ENCODE assay signal across 10 mouse cellular contexts in the genomic region with DNA sequence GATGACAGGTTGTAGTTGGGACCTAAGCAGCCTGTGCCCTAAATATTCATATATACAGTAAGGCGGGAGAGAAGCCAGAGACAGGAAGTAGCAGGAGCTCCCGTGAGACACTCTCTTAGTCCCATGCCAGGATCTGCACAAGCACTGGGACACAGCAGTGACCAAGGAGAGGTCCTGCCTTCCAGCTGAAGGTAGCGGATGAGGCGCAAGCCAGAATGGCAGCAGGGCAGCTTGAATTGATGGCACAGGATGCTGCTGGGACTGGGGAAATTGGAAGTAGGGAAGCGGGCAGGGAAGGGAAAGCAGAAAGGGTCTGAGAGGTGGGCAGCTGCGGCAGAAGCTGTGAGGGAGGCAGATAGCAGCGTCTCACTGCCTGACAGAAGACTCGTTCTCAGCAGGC.
DNase-seq lines count a peak whose midpoint lies in the region; ATAC-seq and TF ChIP-seq lines count a peak whose summit lies in the region.
"Had no signal": no experiment of that assay in that cellular context is flagged by ENCODE, and none has a peak within 500 bp of the region (broad histone marks: within the 10 kb centered on the region; RNA-seq: fewer than 3 reads in every experiment).

No protein-coding gene starts in this region.

- no peak overlapping the region for H3K4me3 ChIP-seq in heart, postnatal 0 days (ENCODE audit: low read depth, low read length)
- no peak overlapping the region for H3K4me3 ChIP-seq in hindbrain, embryonic 12.5 days
- H3K4me3 ChIP-seq in macrophage (ENCODE audit: inconsistent target): peak overlapping the region; percentile 33
- H3K4me3 ChIP-seq: liver, embryonic 15.5 days had no signal

- TF ChIP-seq EP300 in heart, postnatal 0 days (IDR thresholded peaks at IDR 0.05; ENCODE audit: low read depth): no peak

- H3K9ac ChIP-seq in heart, postnatal 0 days (replicated peaks; ENCODE audit: low read depth, low read length): no peak overlapping the region
- 0 out of 2 replicates have a peak overlapping the region, but pooled peaks have one; percentile 5 for H3K9ac ChIP-seq in hindbrain, embryonic 12.5 days
- H3K9ac ChIP-seq: liver, embryonic 15.5 days had no signal

- H3K4me1 ChIP-seq in heart, postnatal 0 days (ENCODE audit: control insufficient read depth, insufficient read depth): peaks cover 31% of the 10 kb centered on the region
- H3K4me1 ChIP-seq in hindbrain, embryonic 12.5 days: peaks cover 39% of the 10 kb centered on the region

- ATAC-seq in heart, postnatal 0 days (ENCODE audit: insufficient read depth, low read depth): no peak
- ATAC-seq in common myeloid progenitor, adult 5-6 weeks (replicated peaks; ENCODE audit: low read depth, poor library complexity, severe bottlenecking): peak; percentile 13; the same call in 1 of the 2 replicates
- no peak for ATAC-seq in hindbrain, embryonic 12.5 days (ENCODE audit: low FRiP score)

- intact Hi-C loops in heart, postnatal 25 days (cut with DNase I): loop anchor here (5.0 kb wide), 2 partner anchors 78 to 278 kb away; no protein-coding TSS in a partner anchor

- no peak for TF ChIP-seq CTCF in heart, postnatal 0 days (IDR thresholded peaks at IDR 0.05; ENCODE audit: low read depth)

- H3K27me3 ChIP-seq in heart, postnatal 0 days (ENCODE audit: control insufficient read depth, insufficient read depth, low read length): no peaks in the 10 kb centered on the region
- no peaks in the 10 kb centered on the region for H3K27me3 ChIP-seq in hindbrain, embryonic 12.5 days
- H3K27me3 ChIP-seq: liver, embryonic 15.5 days had no signal

- peak overlapping the region; percentile 23; the same call in 1 of the 2 replicates for H3K4me2 ChIP-seq in heart, postnatal 0 days (ENCODE audit: low read depth, low read length)
- H3K4me2 ChIP-seq in hindbrain, embryonic 12.5 days (replicated peaks): no peak overlapping the region
- H3K4me2 ChIP-seq: liver, embryonic 15.5 days had no signal

- H3K9me3 ChIP-seq in heart, postnatal 0 days (replicated peaks; ENCODE audit: control insufficient read depth, low read length): no peaks in the 10 kb centered on the region
- H3K9me3 ChIP-seq in hindbrain, embryonic 12.5 days (replicated peaks): no peaks in the 10 kb centered on the region
- H3K9me3 ChIP-seq: liver, embryonic 15.5 days had no signal

- no peaks in the 10 kb centered on the region for H3K36me3 ChIP-seq in heart, postnatal 0 days (replicated peaks; ENCODE audit: control insufficient read depth, insufficient read depth, low read length)
- no peaks in the 10 kb centered on the region for H3K36me3 ChIP-seq in hindbrain, embryonic 12.5 days
- H3K36me3 ChIP-seq in macrophage (ENCODE audit: inconsistent target): no peaks in the 10 kb centered on the region
- H3K36me3 ChIP-seq: liver, embryonic 15.5 days had no signal

- DNase-seq in heart, postnatal 0 days (ENCODE audit: low spot score): no peak
- DNase-seq in heart, postnatal 25 days (ENCODE audit: low spot score): no peak
- DNase-seq in spleen, adult 12 weeks (ENCODE audit: low spot score): no peak
- DNase-seq in adrenal gland, adult 2 months: no peak
- no peak for DNase-seq in frontal cortex, postnatal 10 days (ENCODE audit: low spot score in 2 of 2)
- DNase-seq: gastrocnemius, postnatal 25 days had no signal

- 59% methylated on average over 8 of the region's 8 CpGs for WGBS in heart, postnatal 0 days
- WGBS in hindbrain, embryonic 12.5 days: 71% methylated on average over 8 of the region's 8 CpGs
- 89% methylated on average over 8 of the region's 8 CpGs for WGBS in macrophage (ENCODE audit: missing documents)

- peaks cover 21% of the 10 kb centered on the region; the same call in 1 of the 2 replicates for H3K79me2 ChIP-seq in macrophage (ENCODE audit: inconsistent target)

- H3K27ac ChIP-seq in heart, postnatal 0 days (ENCODE audit: low read depth): peak overlapping the region; percentile 76
- H3K27ac ChIP-seq in hindbrain, embryonic 12.5 days: peak overlapping the region; percentile 60
- peak overlapping the region; percentile 85 for H3K27ac ChIP-seq in macrophage
- H3K27ac ChIP-seq: liver, embryonic 15.5 days had no signal
